Mouse (Mus musculus) megakaryocyte, embryonic 14.5 days (primary cell): ENCODE results near the gene Klri2. TPM values are rescaled to one million over a fixed set of nuclear protein-coding genes. Genes with fewer than 3 reads are reported as not detected.
"Not testable (repeated sequence)": the region's sequence is repeated elsewhere in the genome, so short reads cannot be mapped to it uniquely, and the experiment has no call there.

Source experiments
- H3K27me3 ChIP-seq: replicated peaks from 2 replicates; pipeline ENCODE3; 2012; ENCODE audit warnings: inconsistent platforms
- H3K36me3 ChIP-seq: replicated peaks from 2 replicates; pipeline ENCODE3; 2012; ENCODE audit warnings: low read length, inconsistent platforms, mixed read lengths
- H3K4me1 ChIP-seq: 2 replicates; pipeline ENCODE4 v1.6.1; 2012; ENCODE audit warnings: inconsistent platforms
- H3K4me3 ChIP-seq: replicated peaks from 2 replicates; pipeline ENCODE3; 2012; ENCODE audit warnings: moderate library complexity, mild to moderate bottlenecking, inconsistent platforms
- H3K9me3 ChIP-seq: 2 replicates; pipeline ENCODE4 v1.6.1; 2012; ENCODE audit warnings: inconsistent platforms
- FLI1 ChIP-seq: IDR thresholded peaks from 2 replicates; pipeline ENCODE4 v1.6.1; 2012; ENCODE audit warnings: low read length, inconsistent platforms, mixed read lengths
- GATA1 ChIP-seq: IDR thresholded peaks from 3 replicates; pipeline ENCODE4 v1.6.1; 2012; ENCODE audit warnings: mixed read lengths, low read length, inconsistent platforms, borderline replicate concordance
- polyA plus RNA-seq: library from polyadenylated mRNA; stranded (reverse); fragments of >175 nt; gene quantifications from 2 replicates; pipeline ENCODE4 v1.2.3, GENCODE M21; 2012; ENCODE audit warnings: low replicate concordance; ENCODE audit not compliant: insufficient read depth

The Klri2 gene
- polyA plus RNA-seq: not detected in 2 replicates

- TF ChIP-seq FLI1 (no peak), GATA1 (no peak)
- H3K36me3 ChIP-seq: no peaks in the 10 kb centered on the region
- no peaks in the 10 kb centered on the region for H3K9me3 ChIP-seq
- H3K27me3 ChIP-seq: no peaks in the 10 kb centered on the region
- H3K4me3 ChIP-seq: no peak within 1 kb of the TSS
- H3K4me1 ChIP-seq: no peaks in the 10 kb centered on the region
These were observed at the start of gene Klri2 for GRCm38 (mm10) chr6:129740069-129740721. Klri2 (minus strand) TSS chr6:129740484.

DNA sequence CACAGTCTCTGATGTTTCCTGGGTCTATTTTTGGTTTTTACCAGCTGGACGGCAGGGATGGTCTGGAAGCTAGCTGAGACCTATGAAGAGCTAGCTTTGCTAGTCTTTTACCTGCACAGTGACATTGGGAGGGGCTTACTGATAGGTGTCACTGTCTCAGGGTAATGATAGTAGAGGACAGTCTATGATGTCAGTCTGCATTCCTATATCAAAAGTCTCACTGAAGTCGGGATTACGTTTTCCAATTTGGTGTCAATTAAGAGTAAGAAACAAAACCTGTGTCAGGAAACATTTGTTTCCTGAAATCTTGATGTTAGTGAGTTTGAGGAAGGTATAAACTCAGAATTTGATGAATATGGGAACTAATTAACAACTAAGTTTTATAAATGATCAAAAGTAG is 43.9 kb upstream of the Klri2 start, which contains the start of gene Gm156:
Gene Gm156, minus strand, starts transcription at position 101 of the 400 bp plus-strand sequence.
- not testable (repeated sequence) for H3K4me3 ChIP-seq, H3K36me3 ChIP-seq, H3K4me1 ChIP-seq

DNA sequence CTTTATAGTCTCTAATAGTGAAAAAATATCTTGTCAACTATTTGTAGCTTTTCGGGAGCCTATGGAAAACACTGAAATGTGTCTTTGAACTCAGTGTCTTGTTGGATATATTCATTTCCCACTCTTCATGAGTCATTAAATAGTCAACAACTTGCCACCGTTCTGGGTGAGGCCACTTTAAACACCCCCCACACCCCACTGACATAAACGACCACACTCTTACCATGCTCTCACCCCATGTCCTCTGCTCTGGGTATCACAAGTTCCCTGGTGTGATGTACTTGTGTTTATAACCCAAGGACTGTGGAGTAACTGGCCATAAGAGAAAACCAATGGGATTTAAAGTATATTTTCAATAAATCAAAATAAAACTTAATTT is 7.4 kb upstream of the Klri2 start:
- TF ChIP-seq FLI1 (no peak), GATA1 (no peak)
- H3K4me3 ChIP-seq: no peak overlapping the region

More for the DNA sequence above, 43.9 kb upstream of the Klri2 start, which contains the start of gene Gm156:
- H3K9me3 ChIP-seq, H3K27me3 ChIP-seq: not testable (repeated sequence)

DNA sequence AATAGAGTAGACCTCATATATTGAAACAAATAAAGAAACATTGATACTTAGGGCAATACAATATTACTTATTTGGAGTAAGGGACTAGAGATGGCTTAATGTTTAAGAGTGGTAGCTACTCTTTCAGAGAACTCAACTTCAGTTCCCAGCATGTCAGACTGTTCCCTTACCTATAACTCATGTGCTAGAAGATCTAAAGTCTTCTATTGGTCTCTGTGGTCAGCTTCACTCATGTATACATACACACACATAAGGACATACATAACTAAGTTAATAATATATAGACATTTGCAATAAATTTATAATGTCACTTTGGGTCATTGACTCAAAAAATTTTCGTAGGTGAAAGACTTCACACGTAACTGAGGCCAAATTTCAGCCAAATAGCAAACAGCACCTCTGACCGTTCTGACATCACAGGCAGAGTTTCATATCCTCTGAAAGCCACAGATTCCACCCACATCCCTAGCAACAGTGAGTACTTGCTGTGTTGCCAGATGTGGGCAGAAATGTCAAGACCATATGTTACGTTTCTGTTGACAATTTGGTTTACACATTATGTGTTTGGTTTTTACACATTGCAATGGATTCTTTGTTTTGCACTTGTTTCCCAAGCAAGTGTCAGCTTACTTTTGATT is 6.9 kb upstream of the Klri2 start:
- H3K36me3 ChIP-seq: no peaks in the 10 kb centered on the region
- H3K27me3 ChIP-seq: no peaks in the 10 kb centered on the region
- TF ChIP-seq FLI1 (no peak), GATA1 (no peak)
- H3K9me3 ChIP-seq: no peaks in the 10 kb centered on the region
- no peak overlapping the region for H3K4me3 ChIP-seq
- H3K4me1 ChIP-seq: peaks cover 11% of the 10 kb centered on the region

More for the DNA sequence above, 7.4 kb upstream of the Klri2 start:
- Histone ChIP-seq H3K36me3 (no peaks in the 10 kb centered on the region), H3K4me1 (peaks cover 11% of the 10 kb centered on the region), H3K9me3 (no peaks in the 10 kb centered on the region), H3K27me3 (no peaks in the 10 kb centered on the region)

- Histone ChIP-seq H3K27me3 (no peaks in the 10 kb centered on the region), H3K4me3 (no peak overlapping the region), H3K4me1 (peaks cover 11% of the 10 kb centered on the region), H3K9me3 (no peaks in the 10 kb centered on the region), H3K36me3 (no peaks in the 10 kb centered on the region)
- TF ChIP-seq FLI1 (no peak), GATA1 (no peak)
These were observed 5.9 kb upstream of the Klri2 start for GRCm38 (mm10) chr6:129746151-129746550.

DNA sequence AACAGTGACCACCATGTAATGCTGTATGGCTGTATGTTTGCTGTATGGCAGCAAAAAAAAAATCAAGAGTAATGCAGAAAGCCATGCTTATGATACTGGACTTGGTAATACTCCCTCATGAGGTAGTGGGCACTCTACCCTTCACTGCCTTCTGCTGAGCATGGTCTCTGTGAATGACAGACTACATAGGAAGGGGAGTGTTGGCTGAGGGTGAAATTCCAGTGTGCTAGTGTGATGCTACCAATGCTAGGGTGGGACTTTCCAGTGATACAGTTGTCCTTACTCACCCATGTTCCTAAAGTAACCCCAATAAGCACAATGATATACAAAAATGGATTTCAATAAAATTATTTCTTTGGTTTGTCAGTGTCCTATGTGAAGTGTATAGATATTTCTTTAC is 3.9 kb downstream of the Klri2 start:
- TF ChIP-seq GATA1 (no peak), FLI1 (no peak)
- no peaks in the 10 kb centered on the region for H3K36me3 ChIP-seq
- no peaks in the 10 kb centered on the region for H3K9me3 ChIP-seq
- H3K4me1 ChIP-seq: no peaks in the 10 kb centered on the region
- H3K27me3 ChIP-seq: no peaks in the 10 kb centered on the region
- H3K4me3 ChIP-seq: no peak overlapping the region

DNA sequence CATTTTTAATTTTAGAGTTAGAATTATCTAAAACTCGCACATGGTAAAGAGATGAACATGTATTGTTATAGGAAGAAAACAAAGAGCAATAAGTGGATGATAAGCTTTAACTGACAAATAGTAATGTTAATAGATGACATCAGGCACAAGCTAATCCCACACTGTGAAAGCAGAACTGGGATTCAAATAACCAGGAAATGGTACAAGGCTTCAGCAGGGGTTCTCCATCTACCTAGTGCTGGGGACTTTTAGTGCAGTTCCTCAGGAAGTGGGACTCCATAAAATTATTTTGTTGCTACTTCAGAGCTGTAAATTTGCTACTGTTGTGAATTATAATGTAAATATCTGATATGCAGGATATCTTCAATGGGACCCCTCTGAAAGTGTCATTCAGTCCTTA is 13.0 kb downstream of the Klri2 start:
- no peaks in the 10 kb centered on the region for H3K27me3 ChIP-seq
- H3K4me1 ChIP-seq: no peaks in the 10 kb centered on the region
- no peaks in the 10 kb centered on the region for H3K36me3 ChIP-seq
- no peak overlapping the region for H3K4me3 ChIP-seq
- TF ChIP-seq FLI1 (no peak), GATA1 (no peak)
- no peaks in the 10 kb centered on the region for H3K9me3 ChIP-seq

DNA sequence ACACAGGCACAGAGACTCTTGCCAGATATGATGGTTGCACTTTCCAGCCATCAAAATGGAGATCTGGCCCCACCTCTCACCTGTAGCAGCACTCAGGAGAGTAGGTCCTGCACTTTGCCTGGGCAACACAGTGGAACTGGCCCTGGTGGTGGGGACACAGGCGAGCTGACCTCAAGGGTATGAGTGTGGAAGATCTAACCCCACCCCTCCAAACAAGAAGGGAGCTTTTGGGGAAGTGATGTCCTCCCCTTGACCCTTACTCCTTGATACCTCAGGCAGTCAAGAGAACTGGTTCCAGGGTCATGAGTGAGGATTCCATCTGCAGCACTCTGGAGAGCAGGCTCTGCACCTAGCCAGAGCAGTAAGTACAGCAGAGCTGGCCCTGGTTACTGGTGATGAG is 18.9 kb downstream of the Klri2 start:
- no peaks in the 10 kb centered on the region for H3K9me3 ChIP-seq
- H3K4me3 ChIP-seq: no peak overlapping the region
- no peak for TF ChIP-seq GATA1
- TF ChIP-seq FLI1: no peak
- no peaks in the 10 kb centered on the region for H3K4me1 ChIP-seq
- H3K36me3 ChIP-seq: no peaks in the 10 kb centered on the region
- H3K27me3 ChIP-seq: no peaks in the 10 kb centered on the region

GRCm38 (mm10) chr6:129720487-129720886 is 19.8 kb downstream of the Klri2 start:
- no peak overlapping the region for H3K4me3 ChIP-seq
- TF ChIP-seq GATA1 (no peak), FLI1 (no peak)
- H3K4me1 ChIP-seq: no peaks in the 10 kb centered on the region
- no peaks in the 10 kb centered on the region for H3K36me3 ChIP-seq
- no peaks in the 10 kb centered on the region for H3K9me3 ChIP-seq
- H3K27me3 ChIP-seq: no peaks in the 10 kb centered on the region

DNA sequence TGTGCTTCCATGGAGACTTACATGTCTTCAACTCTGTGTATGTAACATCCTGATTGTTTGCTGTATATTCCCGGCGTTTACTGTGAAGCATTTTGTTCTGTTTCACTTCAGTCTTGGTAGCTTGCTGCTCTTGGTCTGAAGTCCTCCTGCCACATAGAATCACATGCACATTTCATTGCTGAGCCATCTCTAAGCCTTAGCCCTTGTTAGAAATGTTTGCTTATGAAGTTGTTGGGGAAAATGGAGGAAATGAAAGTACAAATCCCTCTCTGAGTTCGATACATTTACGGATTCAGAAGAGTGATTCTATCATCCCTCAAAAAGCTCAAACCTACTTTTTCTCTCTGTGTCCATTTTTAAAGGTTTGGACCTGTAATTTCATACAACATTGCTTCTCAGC is 23.3 kb downstream of the Klri2 start, which contains the start of gene Klri1:
Gene Klri1, minus strand, starts transcription at position 101 of the 400 bp plus-strand sequence.
- H3K9me3 ChIP-seq: no peaks in the 10 kb centered on the region
- no peaks in the 10 kb centered on the region for H3K36me3 ChIP-seq
- H3K4me3 ChIP-seq: no peak within 1 kb of the TSS
- no peaks in the 10 kb centered on the region for H3K27me3 ChIP-seq
- no peak for TF ChIP-seq FLI1
- no peak for TF ChIP-seq GATA1
- H3K4me1 ChIP-seq: peaks cover 5% of the 10 kb centered on the region; the same call in 1 of the 2 replicates
